Mouse (Mus musculus) G1E (cell line): Measurements from ENCODE around the gene Olfr1370. TPM values are rescaled to one million over a fixed set of nuclear protein-coding genes. Genes with fewer than 3 reads are reported as not detected.
"Not testable (repeated sequence)": the region's sequence is repeated elsewhere in the genome, so short reads cannot be mapped to it uniquely, and the experiment has no call there.

Source experiments
- ATAC-seq: 2 replicates; pipeline ENCODE4 v1.8.0; 2016; ENCODE audit warnings: mild to moderate bottlenecking; ENCODE audit not compliant: insufficient number of reproducible peaks, poor library complexity, low FRiP score, severe bottlenecking; ENCODE audit errors: extremely low read depth
- DNase-seq: peaks from one replicate; pipeline ENCODE4 v3.0.0; 2012; ENCODE audit warnings: low spot score
- H3K27me3 ChIP-seq: 2 replicates; pipeline ENCODE4 v1.6.1; 2012; ENCODE audit warnings: mild to moderate bottlenecking, low read length, inconsistent platforms; ENCODE audit not compliant: insufficient read depth
- H3K36me3 ChIP-seq: replicated peaks from 2 replicates; pipeline ENCODE3; 2012; ENCODE audit warnings: mild to moderate bottlenecking, inconsistent platforms
- H3K4me1 ChIP-seq: 2 replicates; pipeline ENCODE4 v1.6.1; 2012; ENCODE audit warnings: low read depth, low read length, inconsistent platforms, mixed read lengths; ENCODE audit not compliant: insufficient read depth
- H3K4me3 ChIP-seq: 2 replicates; pipeline ENCODE4 v1.5.1; 2012; ENCODE audit warnings: low read depth, mild to moderate bottlenecking, inconsistent platforms, low read length, moderate library complexity, mixed read lengths
- H3K9me3 ChIP-seq: replicated peaks from 2 replicates; pipeline ENCODE4 v1.6.1; 2012; ENCODE audit warnings: inconsistent platforms
- CTCF ChIP-seq: IDR thresholded peaks from 2 replicates; pipeline ENCODE4 v1.5.1; 2012; ENCODE audit warnings: low read depth, low read length, inconsistent platforms, mixed read lengths
- GATA1 ChIP-seq: IDR thresholded peaks from 2 replicates; pipeline ENCODE4 v1.6.1; 2012; ENCODE audit warnings: borderline replicate concordance, low read length, inconsistent platforms, mixed read lengths
- GATA2 ChIP-seq: IDR thresholded peaks from 2 replicates; pipeline ENCODE4 v1.6.1; 2012; ENCODE audit warnings: low read depth, low read length, inconsistent platforms, borderline replicate concordance
- POLR2AphosphoS5 ChIP-seq: IDR thresholded peaks from 2 replicates; pipeline ENCODE4 v1.6.1; 2012; ENCODE audit warnings: low read depth, low read length, inconsistent platforms; ENCODE audit not compliant: insufficient replicate concordance
- TAL1 ChIP-seq: conservative IDR thresholded peaks from 2 replicates; pipeline ENCODE4 v1.6.1; 2012; ENCODE audit warnings: low read depth, low read length, inconsistent platforms, mixed read lengths
- polyA plus RNA-seq: library from polyadenylated mRNA; stranded (reverse); fragments of >175 nt; gene quantifications from 2 replicates; pipeline ENCODE4 v1.2.3, GENCODE M21; 2012
- total RNA-seq, 2 experiments: library from RNA; stranded (forward) in 1 of 2; stranded (reverse) in 1 of 2; fragments of 200-1000 nt in 1 of 2; fragments of >200 nt in 1 of 2; fragmentation: Nextera tagmentation in 1 of 2; gene quantifications; 2 replicates each; pipeline ENCODE4 v1.2.3; 2014 to 2017

The Olfr1370 gene
- total RNA-seq (2014; fragmentation: Nextera tagmentation) (not detected in 2 replicates), total RNA-seq (2017) (under 0.01 and 0.55 TPM in 2 replicates), polyA plus RNA-seq (not detected in 2 replicates)

DNA sequence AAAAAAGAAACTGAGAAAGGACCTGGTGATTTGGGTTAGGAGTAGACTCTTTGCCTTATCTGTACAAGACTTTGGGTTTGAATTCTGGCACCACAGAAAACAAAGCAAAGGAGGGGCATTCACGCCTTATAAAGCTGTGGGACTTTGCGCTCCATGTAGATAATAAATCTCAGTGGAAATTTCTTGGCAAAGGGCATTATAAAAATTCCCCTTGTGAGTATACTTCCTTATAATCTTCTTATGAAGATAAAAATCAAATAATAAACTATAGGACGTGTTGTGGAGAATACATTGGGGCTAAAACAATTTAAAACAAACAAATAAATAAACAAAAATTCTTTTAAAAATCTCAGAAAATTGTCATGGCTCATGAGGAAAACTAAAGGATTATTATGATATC lies at the start of gene Olfr1370:
Olfr1370 (minus strand) TSS at position 101 of the 400 bp plus-strand sequence.
- ATAC-seq (no peak), DNase-seq (no peak)
- Histone ChIP-seq H3K36me3 (no peaks in the 10 kb centered on the region), H3K4me1 (no peaks in the 10 kb centered on the region), H3K9me3 (no peaks in the 10 kb centered on the region), H3K4me3 (no peak within 1 kb of the TSS), H3K27me3 (no peaks in the 10 kb centered on the region)
- no peak for TF ChIP-seq POLR2AphosphoS5

- no peaks in the 10 kb centered on the region for H3K36me3 ChIP-seq
- H3K4me3 ChIP-seq, result no peak overlapping the region
- H3K4me1 ChIP-seq, result peaks cover 21% of the 10 kb centered on the region
- no peaks in the 10 kb centered on the region for H3K27me3 ChIP-seq
- H3K9me3 ChIP-seq, result no peaks in the 10 kb centered on the region
- peak; percentile 99 for ATAC-seq
- TF ChIP-seq POLR2AphosphoS5 (no peak), GATA2 (no peak), GATA1 (no peak), CTCF (no peak), TAL1 (peak; percentile 98)
- no peak for DNase-seq
Measured at GRCm38 (mm10) chr13:21114121-21114520, 39.4 kb upstream of the Olfr1370 start.

GRCm38 (mm10) chr13:21111183-21111582 lies 36.4 kb upstream of the Olfr1370 start, which contains the start of gene Olfr1369-ps1:
Olfr1369-ps1 (plus strand) TSS chr13:21111483.
- not testable (repeated sequence) for H3K4me3 ChIP-seq, DNase-seq, H3K9me3 ChIP-seq, H3K27me3 ChIP-seq, ATAC-seq, H3K36me3 ChIP-seq
- H3K4me1 ChIP-seq, result peaks cover 21% of the 10 kb centered on the region

GRCm38 (mm10) chr13:21110441-21110840 lies 35.7 kb upstream of the Olfr1370 start:
- H3K36me3 ChIP-seq, result no peaks in the 10 kb centered on the region
- H3K4me3 ChIP-seq, result no peak overlapping the region
- H3K9me3 ChIP-seq, result no peaks in the 10 kb centered on the region
- peaks cover 21% of the 10 kb centered on the region for H3K4me1 ChIP-seq
- ATAC-seq (no peak), DNase-seq (no peak)
- H3K27me3 ChIP-seq, result no peaks in the 10 kb centered on the region
- TF ChIP-seq TAL1 (no peak), GATA1 (no peak), GATA2 (no peak), POLR2AphosphoS5 (no peak), CTCF (no peak)

- Histone ChIP-seq H3K27me3 (no peaks in the 10 kb centered on the region), H3K36me3 (no peaks in the 10 kb centered on the region), H3K9me3 (no peaks in the 10 kb centered on the region), H3K4me1 (peaks cover 21% of the 10 kb centered on the region), H3K4me3 (no peak overlapping the region)
- ATAC-seq (no peak), DNase-seq (no peak)
- TF ChIP-seq GATA1 (no peak), TAL1 (no peak), CTCF (no peak)
Measured at GRCm38 (mm10) chr13:21109759-21110158, 35.0 kb upstream of the Olfr1370 start.

GRCm38 (mm10) chr13:21082686-21083085 lies 7.9 kb upstream of the Olfr1370 start:
- ATAC-seq (no peak), DNase-seq (no peak)
- Histone ChIP-seq H3K9me3 (no peaks in the 10 kb centered on the region), H3K4me1 (no peaks in the 10 kb centered on the region), H3K27me3 (no peaks in the 10 kb centered on the region), H3K4me3 (no peak overlapping the region), H3K36me3 (no peaks in the 10 kb centered on the region)
- TF ChIP-seq CTCF, result no peak
- no peak for TF ChIP-seq POLR2AphosphoS5
- TF ChIP-seq TAL1, result no peak
- TF ChIP-seq GATA2, result no peak
- TF ChIP-seq GATA1, result no peak

- Histone ChIP-seq H3K9me3 (no peaks in the 10 kb centered on the region), H3K4me1 (peaks cover 7% of the 10 kb centered on the region), H3K27me3 (no peaks in the 10 kb centered on the region), H3K36me3 (no peaks in the 10 kb centered on the region), H3K4me3 (no peak overlapping the region)
- no peak for TF ChIP-seq CTCF
- TF ChIP-seq POLR2AphosphoS5, result no peak
- TF ChIP-seq TAL1, result no peak
- TF ChIP-seq GATA2, result no peak
- no peak for TF ChIP-seq GATA1
- ATAC-seq, result no peak
- DNase-seq, result no peak
Measured at GRCm38 (mm10) chr13:21066021-21066420, 8.7 kb downstream of the Olfr1370 start.
